Mouse (Mus musculus) heart, adult 2 months (tissue): ENCODE measurements around the gene Kcnk15. TPM values are rescaled to one million over a fixed set of nuclear protein-coding genes. Genes with fewer than 3 reads are reported as not detected.

Source experiments
- DNase-seq, 2 experiments: peaks; one replicate each; pipeline ENCODE4 v3.0.0; 2021
- H3K27ac ChIP-seq: fragments of 200-600 bp; 2 replicates; pipeline ENCODE4 v1.8.1; 2022
- H3K27me3 ChIP-seq: fragments of 200-500 bp; 2 replicates; pipeline ENCODE4 v1.6.1; 2012; ENCODE audit warnings: mild to moderate bottlenecking, low read length, inconsistent platforms, mixed read lengths; ENCODE audit not compliant: control insufficient read depth, insufficient read depth
- H3K36me3 ChIP-seq: fragments of 200-500 bp; 2 replicates; pipeline ENCODE4 v1.6.1; 2012; ENCODE audit warnings: low read length, inconsistent platforms; ENCODE audit not compliant: control insufficient read depth, insufficient read depth
- H3K4me1 ChIP-seq: fragments of 200-500 bp; 2 replicates; pipeline ENCODE4 v1.6.1; 2011; ENCODE audit warnings: low read length; ENCODE audit not compliant: control insufficient read depth, insufficient read depth
- H3K4me3 ChIP-seq: fragments of 200-600 bp; 2 replicates; pipeline ENCODE4 v1.8.1; 2022
- H3K79me2 ChIP-seq: fragments of 200-500 bp; replicated peaks from 2 replicates; pipeline ENCODE4 v1.6.1; 2012; ENCODE audit warnings: mild to moderate bottlenecking, inconsistent platforms, low read length, moderate library complexity, mixed read lengths; ENCODE audit not compliant: control insufficient read depth, insufficient read depth
- H3K9ac ChIP-seq: fragments of 200-500 bp; 2 replicates; pipeline ENCODE4 v1.6.1; 2012; ENCODE audit warnings: low read depth, mild to moderate bottlenecking, control low read depth, inconsistent platforms, low read length, mixed read lengths
- CTCF ChIP-seq: fragments of 200-600 bp; IDR thresholded peaks from 2 replicates; pipeline ENCODE4 v1.8.1; 2022; ENCODE audit warnings: antibody characterized with exemption, mild to moderate bottlenecking, moderate library complexity
- EP300 ChIP-seq: fragments of 200-500 bp; IDR thresholded peaks from 2 replicates; pipeline ENCODE4 v1.6.1; 2011; ENCODE audit warnings: low read depth, low read length, control low read depth; ENCODE audit not compliant: insufficient read depth
- POLR2A ChIP-seq: fragments of 200-500 bp; IDR thresholded peaks from 2 replicates; pipeline ENCODE4 v1.6.1; 2011; ENCODE audit warnings: mild to moderate bottlenecking, low read depth, low read length, control low read depth; ENCODE audit not compliant: insufficient read depth
- WGBS: fragments of 180-500 bp; shearing (Covaris S2); methylation state at CpG from one replicate; pipeline ENCODE4 v1.1.7; 2018; 5-methylcytosine and 5-hydroxymethylcytosine counted together
- intact Hi-C: fragments of 180-260 bp; cut with DNase I; formaldehyde crosslinking; loops from one replicate; pipeline ENCODE4 v1.15.1; 2025
- polyA plus RNA-seq: library from polyadenylated mRNA; depleted of rRNA; stranded (reverse); fragments of >200 nt; gene quantifications from 2 replicates; pipeline ENCODE4 v1.2.3, GENCODE M21; 2012; rRNA removed
- total RNA-seq, 2 experiments: library from RNA; stranded (reverse); gene quantifications; 2 replicates each; pipeline ENCODE4 v1.2.3; 2021

Kcnk15 gene
- total and polyA plus RNA-seq, 3 experiments, result not detected

DNA sequence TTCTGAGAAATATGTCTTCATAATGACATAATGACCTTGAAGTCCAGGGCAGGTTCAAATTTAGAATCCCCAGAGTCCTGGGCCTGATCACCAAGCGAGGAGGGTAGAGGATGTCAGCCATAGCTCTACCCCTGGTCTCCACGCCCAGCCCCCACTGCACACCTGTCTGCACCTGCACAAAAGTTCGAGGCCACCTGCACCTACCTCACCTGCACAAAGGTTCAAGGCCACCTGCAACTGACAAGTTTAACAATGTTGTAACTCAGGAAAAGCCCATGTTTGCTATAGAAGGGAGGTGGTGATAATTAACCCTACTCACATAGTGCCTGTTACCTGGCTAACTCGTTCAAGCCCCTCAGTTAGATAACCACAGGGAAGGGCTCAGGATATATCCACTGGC, 49.0 kb downstream of the Kcnk15 start:
- WGBS, result 63% methylated on average over 4 of the region's 4 CpGs
- Histone ChIP-seq H3K27ac (no peak overlapping the region), H3K4me1 (no peaks in the 10 kb centered on the region; the same call in 1 of the 2 replicates), H3K4me3 (no peak overlapping the region), H3K79me2 (no peaks in the 10 kb centered on the region), H3K36me3 (no peaks in the 10 kb centered on the region), H3K27me3 (no peaks in the 10 kb centered on the region), H3K9ac (no peak overlapping the region)
- TF ChIP-seq CTCF, result no peak
- TF ChIP-seq POLR2A, result no peak
- TF ChIP-seq EP300, result no peak
- no peak for DNase-seq
- intact Hi-C loops, result no loop called here

DNA sequence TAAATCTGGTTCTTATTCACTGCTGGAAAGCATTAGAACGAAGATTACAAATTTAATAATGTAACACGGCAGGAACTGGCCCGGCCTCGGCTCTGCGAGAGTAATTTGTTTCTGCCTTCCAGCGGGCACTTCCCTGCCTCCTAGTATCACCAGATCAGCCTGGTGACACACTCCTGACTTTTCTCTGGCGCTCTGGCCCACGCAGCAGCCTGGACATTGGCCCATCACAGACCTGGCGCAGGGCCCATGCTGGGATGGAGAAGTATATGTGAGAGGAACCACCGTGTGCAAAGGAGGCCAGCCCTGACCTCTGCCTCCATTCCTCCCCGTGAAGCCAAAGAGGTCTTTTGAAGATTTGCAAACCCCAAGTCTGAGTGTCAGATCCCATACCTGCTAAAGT, 50.0 kb downstream of the Kcnk15 start:
- Histone ChIP-seq H3K36me3 (no peaks in the 10 kb centered on the region), H3K4me1 (no peaks in the 10 kb centered on the region; the same call in 1 of the 2 replicates), H3K9ac (no peak overlapping the region), H3K79me2 (no peaks in the 10 kb centered on the region), H3K27ac (no peak overlapping the region), H3K27me3 (no peaks in the 10 kb centered on the region), H3K4me3 (no peak overlapping the region)
- intact Hi-C loops, result no loop called here
- peak in 1 of 2 experiments; percentile 28 for DNase-seq
- TF ChIP-seq CTCF (no peak), EP300 (no peak), POLR2A (no peak)
- WGBS, result 51% methylated on average over 11 of the region's 11 CpGs

DNA sequence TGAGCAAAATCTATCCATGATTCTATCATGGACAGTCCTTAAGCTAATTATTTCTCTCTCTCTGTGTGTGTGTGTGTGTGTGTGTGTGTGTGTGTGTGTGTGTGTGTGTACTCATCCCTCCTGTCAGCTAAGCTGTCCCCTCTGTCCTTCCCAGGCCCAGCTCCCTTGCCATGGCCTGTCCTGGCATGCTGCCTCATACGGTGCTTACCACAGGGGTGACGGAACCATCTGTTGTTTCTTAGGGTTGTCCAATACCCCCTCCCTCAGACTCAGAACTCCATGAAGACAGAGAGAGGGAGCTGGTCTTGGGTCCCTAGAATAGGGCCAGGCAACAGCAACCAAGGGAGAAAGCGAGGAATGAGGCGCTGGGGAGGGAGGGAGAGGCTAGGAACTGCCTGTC, 50.9 kb downstream of the Kcnk15 start:
- Histone ChIP-seq H3K36me3 (no peaks in the 10 kb centered on the region), H3K27me3 (no peaks in the 10 kb centered on the region), H3K9ac (no peak overlapping the region), H3K27ac (no peak overlapping the region), H3K79me2 (no peaks in the 10 kb centered on the region), H3K4me3 (no peak overlapping the region), H3K4me1 (no peaks in the 10 kb centered on the region; the same call in 1 of the 2 replicates)
- no peak for TF ChIP-seq POLR2A
- TF ChIP-seq CTCF, result no peak
- no peak for TF ChIP-seq EP300
- no peak for DNase-seq
- intact Hi-C loops, result no loop called here
- 77% methylated on average over 4 of the region's 4 CpGs for WGBS

DNA sequence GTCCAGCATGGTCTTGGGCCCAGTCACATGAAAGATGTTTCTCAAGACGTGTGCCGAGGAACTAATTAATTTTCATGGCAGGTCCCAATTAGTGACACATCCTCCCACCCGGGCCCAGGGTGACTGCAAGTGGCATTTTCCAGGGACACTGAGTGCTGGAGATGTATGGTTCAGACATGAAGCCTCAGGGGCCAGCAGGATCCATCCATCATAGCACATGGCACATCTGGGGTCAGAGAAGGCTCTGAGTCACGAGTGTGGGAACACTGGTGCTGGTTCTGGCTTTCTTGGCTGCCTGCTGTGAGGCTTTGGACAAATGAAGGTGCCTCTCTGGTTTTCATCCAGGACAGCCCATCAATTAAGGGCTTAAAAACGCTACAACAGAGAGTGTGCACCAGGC, 53.7 kb downstream of the Kcnk15 start:
- H3K27ac ChIP-seq, result no peak overlapping the region
- TF ChIP-seq CTCF, result no peak
- TF ChIP-seq POLR2A, result no peak
- no peak for TF ChIP-seq EP300
- 66% methylated on average over 5 of the region's 5 CpGs for WGBS
- intact Hi-C loops, result no loop called here
- DNase-seq, result no peak
- H3K9ac ChIP-seq, result no peak overlapping the region
- no peak overlapping the region for H3K4me3 ChIP-seq
- H3K4me1 ChIP-seq, result no peaks in the 10 kb centered on the region
- no peaks in the 10 kb centered on the region for H3K36me3 ChIP-seq
- no peaks in the 10 kb centered on the region for H3K27me3 ChIP-seq
- no peaks in the 10 kb centered on the region for H3K79me2 ChIP-seq

Other genes with a start within 250 kb of the Kcnk15 start
- 100 to 1,000 TPM; 294 to 351 TPM for gene Serinc3, start 208.5 kb upstream of the Kcnk15 start, total RNA-seq
- 264 and 414 TPM in 2 replicates for gene Serinc3, start 208.5 kb upstream of the Kcnk15 start, polyA plus RNA-seq
- gene Pkig, start 195.3 kb upstream of the Kcnk15 start, total RNA-seq, result 100 to 1,000 TPM; 214 to 237 TPM
- gene Pkig, start 195.3 kb upstream of the Kcnk15 start, polyA plus RNA-seq, result 344 and 361 TPM in 2 replicates
- 1 to 10 TPM in 1 of 2 experiments, under 1 TPM in 1; 0.65 to 1.0 TPM for gene Ada, start 103.4 kb upstream of the Kcnk15 start, total RNA-seq
- gene Ada, start 103.4 kb upstream of the Kcnk15 start, polyA plus RNA-seq, result 0.61 and 1.2 TPM in 2 replicates
- gene Ccn5, start 32.8 kb upstream of the Kcnk15 start, total RNA-seq, result 1 to 10 TPM; 1.3 to 2.6 TPM
- gene Ccn5, start 32.8 kb upstream of the Kcnk15 start, polyA plus RNA-seq, result 11.6 and 18.4 TPM in 2 replicates
- gene Rims4, start 65.0 kb downstream of the Kcnk15 start, total RNA-seq, result 1 to 10 TPM in 1 of 2 experiments, under 1 TPM in 1; 0.97 to 1.4 TPM
- 0.49 and 0.94 TPM in 2 replicates for gene Rims4, start 65.0 kb downstream of the Kcnk15 start, polyA plus RNA-seq
- 10 to 100 TPM; 71.9 to 73.1 TPM for gene Ywhab, start 141.3 kb downstream of the Kcnk15 start, total RNA-seq
- gene Ywhab, start 141.3 kb downstream of the Kcnk15 start, polyA plus RNA-seq, result 26.8 and 37.1 TPM in 2 replicates
- under 1 TPM; 0.32 to 0.63 TPM for gene Pabpc1l, start 171.8 kb downstream of the Kcnk15 start, total RNA-seq
- 0.73 and 0.90 TPM in 2 replicates for gene Pabpc1l, start 171.8 kb downstream of the Kcnk15 start, polyA plus RNA-seq
- gene Stk4, start 216.7 kb downstream of the Kcnk15 start, total RNA-seq, result 10 to 100 TPM; 14.3 to 14.7 TPM
- 6.4 and 10.7 TPM in 2 replicates for gene Stk4, start 216.7 kb downstream of the Kcnk15 start, polyA plus RNA-seq
- gene Tomm34, start 217.5 kb downstream of the Kcnk15 start, total RNA-seq, result 10 to 100 TPM; 18.5 to 22.9 TPM
- gene Tomm34, start 217.5 kb downstream of the Kcnk15 start, polyA plus RNA-seq, result 24.7 and 28.7 TPM in 2 replicates